Mouse (Mus musculus) neural tube, embryonic 12.5 days (tissue): ENCODE data around the gene Kcnk7. TPM values are rescaled to one million over a fixed set of nuclear protein-coding genes. Genes with fewer than 3 reads are reported as not detected.
"Not testable (repeated sequence)": the region's sequence is repeated elsewhere in the genome, so short reads cannot be mapped to it uniquely, and the experiment has no call there.

Experiments used
- ATAC-seq: fragments of 200-750 bp; cut with Nextera tagmentation; 2 replicates; pipeline ENCODE4 v1.8.0; 2017; ENCODE audit warnings: low read depth, mild to moderate bottlenecking, moderate TSS enrichment, moderate library complexity; ENCODE audit not compliant: low FRiP score
- H3K27ac ChIP-seq: fragments of 300-500 bp; sonication (generic); 2 replicates; pipeline ENCODE4 v1.5.1; 2016
- H3K27me3 ChIP-seq: fragments of 300-500 bp; sonication (generic); replicated peaks from 2 replicates; pipeline ENCODE4 v1.6.1; 2016; ENCODE audit warnings: mild to moderate bottlenecking
- H3K36me3 ChIP-seq: fragments of 300-500 bp; sonication (generic); 2 replicates; pipeline ENCODE4 v1.6.1; 2016; ENCODE audit warnings: mild to moderate bottlenecking
- H3K4me1 ChIP-seq: fragments of 300-500 bp; sonication (generic); 2 replicates; pipeline ENCODE4 v1.6.1; 2016
- H3K4me2 ChIP-seq: fragments of 300-500 bp; sonication (generic); replicated peaks from 2 replicates; pipeline ENCODE4 v1.6.1; 2016; ENCODE audit warnings: mild to moderate bottlenecking
- H3K4me3 ChIP-seq: fragments of 300-500 bp; sonication (generic); 2 replicates; pipeline ENCODE4 v1.5.1; 2016
- H3K9ac ChIP-seq: fragments of 300-500 bp; sonication (generic); 2 replicates; pipeline ENCODE4 v1.6.1; 2016; ENCODE audit warnings: mild to moderate bottlenecking
- H3K9me3 ChIP-seq: fragments of 300-500 bp; sonication (generic); 2 replicates; pipeline ENCODE4 v1.6.1; 2016; ENCODE audit warnings: mild to moderate bottlenecking
- WGBS: fragments of 180-500 bp; shearing (Covaris S2); methylation state at CpG from one replicate; pipeline ENCODE4 v1.1.7; 2016; 5-methylcytosine and 5-hydroxymethylcytosine counted together
- polyA plus RNA-seq: library from polyadenylated mRNA; unstranded; fragments of >200 nt; fragmentation: Nextera tagmentation; extraction: Ambion mirVana; gene quantifications from 2 replicates; pipeline ENCODE4 v1.2.1, GENCODE M21; 2016

The Kcnk7 gene
- polyA plus RNA-seq, 1 experiment from 2014 or later = 0.19 TPM

- Histone ChIP-seq H3K36me3 (peaks cover 69% of the 10 kb centered on the region), H3K4me1 (peaks cover 20% of the 10 kb centered on the region), H3K27ac (no peak overlapping the region), H3K4me3 (0 out of 2 replicates have a peak overlapping the region, but pooled peaks have one; percentile 2), H3K9me3 (no peaks in the 10 kb centered on the region), H3K27me3 (no peaks in the 10 kb centered on the region), H3K4me2 (no peak overlapping the region), H3K9ac (0 out of 2 replicates have a peak overlapping the region, but pooled peaks have one; percentile 3)
- 95% methylated on average over 13 of the region's 13 CpGs for WGBS
- no peak for ATAC-seq
These were observed 19.2 kb upstream of the Kcnk7 start for GRCm38 (mm10) chr19:5684985-5685384.

GRCm38 (mm10) chr19:5685431-5685830 is 18.7 kb upstream of the Kcnk7 start:
- no peaks in the 10 kb centered on the region for H3K27me3 ChIP-seq
- no peaks in the 10 kb centered on the region for H3K9me3 ChIP-seq
- H3K9ac ChIP-seq = no peak overlapping the region
- peaks cover 64% of the 10 kb centered on the region for H3K36me3 ChIP-seq
- 0 out of 2 replicates have a peak overlapping the region, but pooled peaks have one; percentile 2 for H3K4me3 ChIP-seq
- H3K4me1 ChIP-seq = peaks cover 24% of the 10 kb centered on the region
- H3K4me2 ChIP-seq = no peak overlapping the region
- ATAC-seq = no peak
- WGBS = 95% methylated on average over 19 of the region's 19 CpGs
- no peak overlapping the region for H3K27ac ChIP-seq

- no peak for ATAC-seq
- Histone ChIP-seq H3K27me3 (no peaks in the 10 kb centered on the region), H3K4me1 (peaks cover 29% of the 10 kb centered on the region), H3K27ac (no peak overlapping the region), H3K36me3 (peaks cover 64% of the 10 kb centered on the region), H3K9ac (no peak overlapping the region), H3K4me3 (no peak overlapping the region), H3K9me3 (no peaks in the 10 kb centered on the region), H3K4me2 (no peak overlapping the region)
- 94% methylated on average over 11 of the region's 11 CpGs for WGBS
These were observed 18.3 kb upstream of the Kcnk7 start for GRCm38 (mm10) chr19:5685861-5686260.

- Histone ChIP-seq H3K4me3 (no peak overlapping the region), H3K4me1 (peaks cover 34% of the 10 kb centered on the region), H3K27me3 (no peaks in the 10 kb centered on the region), H3K9me3 (no peaks in the 10 kb centered on the region), H3K27ac (no peak overlapping the region), H3K36me3 (peaks cover 64% of the 10 kb centered on the region), H3K4me2 (no peak overlapping the region), H3K9ac (no peak overlapping the region)
- ATAC-seq = no peak
- 93% methylated on average over 13 of the region's 13 CpGs for WGBS
These were observed 17.7 kb upstream of the Kcnk7 start for GRCm38 (mm10) chr19:5686437-5686836.

GRCm38 (mm10) chr19:5686954-5687353 is 17.2 kb upstream of the Kcnk7 start:
- not testable (repeated sequence) for H3K4me3 ChIP-seq, H3K9ac ChIP-seq, H3K9me3 ChIP-seq, ATAC-seq, H3K27ac ChIP-seq, H3K27me3 ChIP-seq
- WGBS = 95% methylated on average over 12 of the region's 12 CpGs
- peaks cover 61% of the 10 kb centered on the region for H3K36me3 ChIP-seq
- H3K4me1 ChIP-seq = peaks cover 40% of the 10 kb centered on the region
- H3K4me2 ChIP-seq = peak overlapping the region; percentile 100

- Histone ChIP-seq H3K27ac (peak overlapping the region; percentile 79; the same call in 1 of the 2 replicates), H3K4me2 (peak overlapping the region; percentile 100), H3K36me3 (peaks cover 56% of the 10 kb centered on the region), H3K27me3 (no peaks in the 10 kb centered on the region), H3K4me3 (peak overlapping the region; percentile 96), H3K9me3 (no peaks in the 10 kb centered on the region), H3K9ac (peak overlapping the region; percentile 95), H3K4me1 (peaks cover 43% of the 10 kb centered on the region)
- peak; percentile 1; the same call in 1 of the 2 replicates for ATAC-seq
- 22% methylated on average over 9 of the region's 9 CpGs for WGBS
These were observed 16.4 kb upstream of the Kcnk7 start for GRCm38 (mm10) chr19:5687738-5688137.

GRCm38 (mm10) chr19:5688200-5689087 is 15.7 kb upstream of the Kcnk7 start, which contains the start of the genes Map3k11 and Pcnx3:
Gene Map3k11, plus strand, starts transcription at chr19:5688742.
Gene Pcnx3, minus strand, starts transcription at chr19:5688908.
- Histone ChIP-seq H3K4me3 (peak within 1 kb of the TSS; percentile 96), H3K9me3 (no peaks in the 10 kb centered on the region), H3K9ac (peak within 1 kb of the TSS; percentile 95), H3K36me3 (peaks cover 55% of the 10 kb centered on the region), H3K4me2 (peak within 1 kb of the TSS; percentile 100), H3K27me3 (no peaks in the 10 kb centered on the region), H3K4me1 (peaks cover 43% of the 10 kb centered on the region), H3K27ac (peak within 1 kb of the TSS; percentile 79)
- under 1% methylated on average over 69 of the region's 69 CpGs for WGBS
- peak; percentile 94 for ATAC-seq

GRCm38 (mm10) chr19:5689088-5689428 is 15.1 kb upstream of the Kcnk7 start:
- H3K9ac ChIP-seq = peak overlapping the region; percentile 89

GRCm38 (mm10) chr19:5689565-5690342 is 14.4 kb upstream of the Kcnk7 start:
- Histone ChIP-seq H3K4me2 (peak overlapping the region; percentile 100), H3K27me3 (no peaks in the 10 kb centered on the region), H3K9me3 (no peaks in the 10 kb centered on the region), H3K4me1 (peaks cover 43% of the 10 kb centered on the region), H3K9ac (peak overlapping the region; percentile 89), H3K27ac (peak overlapping the region; percentile 46), H3K36me3 (peaks cover 55% of the 10 kb centered on the region), H3K4me3 (peak overlapping the region; percentile 96)
- no peak for ATAC-seq
- WGBS = 14% methylated on average over 42 of the region's 42 CpGs

More at GRCm38 (mm10) chr19:5689088-5689428, 15.1 kb upstream of the Kcnk7 start:
- H3K9me3 ChIP-seq = no peaks in the 10 kb centered on the region
- H3K36me3 ChIP-seq = peaks cover 55% of the 10 kb centered on the region
- WGBS = 1% methylated on average over 7 of the region's 7 CpGs
- peak overlapping the region; percentile 96 for H3K4me3 ChIP-seq
- H3K27ac ChIP-seq = peak overlapping the region; percentile 46; the same call in 1 of the 2 replicates
- no peaks in the 10 kb centered on the region for H3K27me3 ChIP-seq
- H3K4me2 ChIP-seq = peak overlapping the region; percentile 100
- ATAC-seq = no peak
- H3K4me1 ChIP-seq = peaks cover 43% of the 10 kb centered on the region

- ATAC-seq = no peak
- H3K9ac ChIP-seq = peak overlapping the region; percentile 89
- peaks cover 47% of the 10 kb centered on the region for H3K4me1 ChIP-seq
- H3K4me3 ChIP-seq = peak overlapping the region; percentile 96
- H3K9me3 ChIP-seq = no peaks in the 10 kb centered on the region
- WGBS = 74% methylated on average over 15 of the region's 15 CpGs
- 0 out of 2 replicates have a peak overlapping the region, but pooled peaks have one; percentile 46 for H3K27ac ChIP-seq
- H3K4me2 ChIP-seq = peak overlapping the region; percentile 100
- peaks cover 55% of the 10 kb centered on the region for H3K36me3 ChIP-seq
- H3K27me3 ChIP-seq = peaks cover 3% of the 10 kb centered on the region; the same call in 1 of the 2 replicates
These were observed 13.8 kb upstream of the Kcnk7 start for GRCm38 (mm10) chr19:5690343-5690735.

- peak overlapping the region; percentile 100 for H3K4me2 ChIP-seq
- H3K27me3 ChIP-seq = peaks cover 6% of the 10 kb centered on the region; the same call in 1 of the 2 replicates
- no peak overlapping the region for H3K27ac ChIP-seq
- peaks cover 58% of the 10 kb centered on the region for H3K4me1 ChIP-seq
- H3K9me3 ChIP-seq = no peaks in the 10 kb centered on the region
- peak overlapping the region; percentile 96; the same call in 1 of the 2 replicates for H3K4me3 ChIP-seq
- ATAC-seq = no peak
- peaks cover 52% of the 10 kb centered on the region for H3K36me3 ChIP-seq
- peak overlapping the region; percentile 89; the same call in 1 of the 2 replicates for H3K9ac ChIP-seq
- 85% methylated on average over 5 of the region's 5 CpGs for WGBS
These were observed 12.6 kb upstream of the Kcnk7 start for GRCm38 (mm10) chr19:5691601-5692000.
